Mouse (Mus musculus): ENCODE results near the gene Rgs6.

Rgs6 gene

DNA sequence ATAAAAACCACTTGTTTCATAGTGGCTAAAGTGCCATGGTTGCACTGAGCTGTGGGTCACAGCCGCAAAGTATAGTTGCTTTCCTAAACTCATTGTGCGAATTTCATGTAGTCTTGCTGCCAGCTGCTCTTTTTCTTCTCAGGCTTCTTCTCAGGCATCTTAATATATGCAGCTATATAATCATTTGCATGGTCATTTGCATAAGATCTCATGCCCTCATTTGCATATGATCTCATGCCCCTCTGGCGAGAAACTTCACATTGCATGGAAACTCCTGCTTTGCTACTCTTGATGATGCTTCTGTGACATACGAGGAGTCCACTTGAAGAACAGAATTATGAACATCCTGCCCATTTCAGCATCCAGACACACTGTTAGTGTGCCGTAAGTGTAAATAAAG, 266.8 kb downstream of the Rgs6 start:
- in situ Hi-C loops (cut with MboI, MseI): no loop called here

DNA sequence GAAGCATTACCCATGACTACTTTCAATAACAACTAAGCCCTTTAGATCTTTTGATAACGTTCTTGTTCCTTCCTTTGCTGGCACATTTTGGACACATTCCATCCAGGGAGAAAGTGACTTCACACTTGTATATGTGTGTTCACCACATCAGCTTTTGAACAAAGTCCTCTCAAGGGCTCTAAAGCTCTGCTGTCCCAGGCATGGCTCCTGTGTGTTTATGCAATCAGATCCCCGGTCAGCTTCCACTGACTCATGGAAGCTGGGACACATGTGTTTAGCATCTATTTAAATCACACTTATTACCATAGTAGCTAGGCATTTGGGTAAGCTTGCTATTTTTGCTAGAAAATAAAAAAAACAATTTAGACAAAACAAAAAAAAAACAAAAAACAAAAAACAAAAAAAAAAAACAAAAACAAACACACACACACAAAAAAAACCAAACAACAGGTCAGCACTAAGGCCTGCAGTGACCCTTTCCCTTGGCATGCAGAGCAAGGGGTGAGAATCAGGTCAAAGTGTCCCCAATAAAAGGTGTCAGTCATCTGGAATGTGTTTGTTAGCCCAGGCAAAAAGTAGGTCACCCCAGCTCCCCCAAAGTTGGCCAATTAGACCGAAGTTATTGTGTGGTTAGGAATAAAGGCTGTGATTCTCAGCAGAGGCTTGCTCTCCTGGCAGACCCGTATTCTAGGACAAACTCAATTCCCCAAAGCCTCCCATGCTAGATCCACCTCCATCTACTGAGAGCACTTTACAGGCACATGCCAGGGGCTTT, 267.4 kb downstream of the Rgs6 start:
- in situ Hi-C loops (cut with MboI, MseI): no loop called here

DNA sequence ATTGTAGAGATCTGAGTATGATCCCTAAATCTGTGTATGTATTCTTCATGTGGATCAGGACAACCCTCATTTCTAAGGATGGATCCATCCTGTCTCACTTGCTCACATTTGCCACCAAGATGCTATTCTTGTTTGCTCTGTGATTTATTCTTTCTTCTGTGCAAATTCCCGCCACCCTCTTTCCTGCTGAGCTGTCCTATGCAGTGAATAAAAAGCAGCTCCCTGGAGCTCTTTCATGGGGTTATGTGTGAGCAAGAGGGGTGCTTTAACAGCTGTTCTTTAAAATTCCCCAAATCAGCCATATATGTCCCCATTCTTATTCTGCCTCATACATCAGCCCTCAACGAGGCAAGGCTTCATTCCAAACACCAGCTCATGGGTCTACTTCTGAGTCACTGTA, 277.6 kb downstream of the Rgs6 start:
- in situ Hi-C loops (cut with MboI, MseI): no loop called here

DNA sequence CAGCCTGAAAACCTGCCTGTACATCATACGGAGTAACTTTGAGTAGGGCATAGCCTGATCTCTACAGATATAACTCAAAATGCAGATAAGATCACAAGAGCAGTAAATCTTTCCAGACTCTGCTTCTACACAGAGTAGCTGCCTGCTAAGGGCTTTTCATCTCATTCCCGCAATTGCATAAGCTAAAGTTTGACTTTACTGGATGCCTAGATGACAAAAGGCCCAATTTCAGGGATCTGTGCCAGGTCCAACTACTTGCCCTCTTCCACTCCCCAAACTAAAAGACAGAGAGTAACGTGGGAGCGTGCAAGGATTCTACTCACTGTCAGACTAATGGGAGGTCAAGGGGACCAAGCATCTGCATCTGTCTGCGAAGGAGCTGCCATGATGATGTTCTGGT, 292.6 kb downstream of the Rgs6 start:
- in situ Hi-C loops (cut with MboI, MseI): no loop called here

DNA sequence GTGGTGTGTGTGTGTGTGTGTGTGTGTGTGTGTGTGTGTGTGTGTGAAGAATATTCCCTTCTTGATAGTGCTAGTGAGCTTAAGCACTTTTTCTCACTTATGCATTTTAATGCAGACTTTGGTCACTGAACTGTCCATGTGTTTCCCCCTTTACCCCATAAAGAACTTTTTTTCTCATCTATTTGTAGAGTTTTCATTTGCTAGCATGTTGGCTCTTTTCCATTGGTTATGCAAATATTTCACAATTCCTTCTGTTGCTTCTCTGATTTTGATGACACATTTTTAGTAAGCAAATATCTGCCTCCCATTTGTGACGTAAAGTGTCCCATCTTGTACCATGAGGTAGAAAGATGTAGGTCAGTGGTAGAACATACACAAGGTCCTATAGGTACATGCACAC, 295.0 kb downstream of the Rgs6 start:
- in situ Hi-C loops (cut with MboI, MseI): no loop called here

DNA sequence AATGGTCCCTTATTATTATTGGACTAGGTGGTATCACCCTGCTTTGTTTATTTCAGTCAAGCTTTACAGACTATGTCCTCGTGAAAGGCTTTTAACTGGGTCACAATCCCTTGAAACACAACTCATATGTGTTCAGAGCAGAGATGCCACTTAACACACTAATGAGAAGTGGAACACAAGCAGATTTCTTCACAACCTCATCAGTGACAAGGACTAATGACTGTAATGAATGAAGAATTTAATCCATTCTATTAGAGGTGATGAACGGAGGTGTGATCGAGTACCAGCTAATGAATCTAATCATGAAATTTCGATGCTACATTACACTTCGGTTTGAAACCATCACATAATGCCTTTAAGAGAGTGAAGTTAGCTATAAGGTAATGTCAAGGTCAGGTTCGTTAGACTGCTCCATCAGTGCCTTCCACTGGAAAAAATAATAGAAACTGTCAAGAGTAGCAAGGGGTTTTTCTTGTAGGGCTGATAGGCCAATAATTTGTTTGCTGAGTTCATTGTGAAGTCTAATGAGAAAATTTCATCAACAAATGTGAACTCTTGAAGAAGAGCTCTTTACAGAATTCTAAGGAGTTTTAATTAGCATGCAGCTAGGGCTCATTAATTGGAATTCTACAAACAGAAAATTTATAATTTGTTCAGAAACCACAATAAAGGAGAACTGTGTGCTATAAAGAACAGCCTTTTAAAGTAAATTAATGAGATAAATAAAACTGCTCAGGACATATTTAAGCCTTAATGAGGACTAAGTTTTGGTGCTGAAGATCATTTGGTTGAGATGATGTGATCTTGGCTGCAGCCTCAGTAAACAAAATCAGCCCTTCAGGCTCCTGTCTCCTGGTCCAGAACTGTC, 307.1 kb downstream of the Rgs6 start:
- in situ Hi-C loops (cut with MboI, MseI): no loop called here

DNA sequence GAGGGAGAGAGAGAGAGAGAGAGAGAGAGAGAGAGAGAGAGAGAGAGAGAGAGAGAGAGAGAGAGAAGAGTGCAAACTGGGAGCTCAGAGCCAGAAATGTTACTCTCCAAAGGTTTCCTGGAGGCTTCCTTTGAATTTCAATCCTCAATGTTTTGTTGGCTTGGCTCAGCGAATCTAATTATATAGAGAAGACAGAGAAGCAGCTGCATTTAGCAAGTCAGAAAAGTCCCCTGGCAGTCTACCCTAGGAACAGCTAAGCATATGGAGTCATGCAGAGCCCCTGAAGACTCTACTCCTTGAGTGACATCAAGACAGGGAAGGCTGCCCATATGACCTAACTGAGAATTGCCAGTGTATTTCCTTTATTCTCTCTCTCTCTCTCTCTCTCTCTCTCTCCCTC, 317.7 kb downstream of the Rgs6 start:
- in situ Hi-C loops (cut with MboI, MseI): no loop called here

DNA sequence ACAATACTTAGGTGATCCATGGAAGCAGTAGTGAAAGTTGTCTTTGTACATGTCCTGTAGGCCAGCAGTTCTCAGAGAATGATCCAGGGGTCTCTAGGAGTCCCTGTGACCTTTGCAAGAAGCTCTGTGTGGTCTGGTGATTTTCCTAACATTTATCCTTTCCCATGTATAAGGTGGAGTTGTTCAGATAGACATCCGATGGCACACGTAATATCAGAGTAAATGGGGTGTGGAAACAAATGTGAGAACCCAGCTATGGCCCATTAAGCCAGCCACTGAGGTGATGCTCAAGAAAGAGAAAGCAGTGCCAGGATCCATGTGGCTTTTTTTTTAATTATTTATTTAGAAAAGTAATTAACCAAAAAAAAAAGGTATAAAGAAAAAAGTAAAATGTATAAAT, 322.8 kb downstream of the Rgs6 start:
- in situ Hi-C loops (cut with MboI, MseI): no loop called here

DNA sequence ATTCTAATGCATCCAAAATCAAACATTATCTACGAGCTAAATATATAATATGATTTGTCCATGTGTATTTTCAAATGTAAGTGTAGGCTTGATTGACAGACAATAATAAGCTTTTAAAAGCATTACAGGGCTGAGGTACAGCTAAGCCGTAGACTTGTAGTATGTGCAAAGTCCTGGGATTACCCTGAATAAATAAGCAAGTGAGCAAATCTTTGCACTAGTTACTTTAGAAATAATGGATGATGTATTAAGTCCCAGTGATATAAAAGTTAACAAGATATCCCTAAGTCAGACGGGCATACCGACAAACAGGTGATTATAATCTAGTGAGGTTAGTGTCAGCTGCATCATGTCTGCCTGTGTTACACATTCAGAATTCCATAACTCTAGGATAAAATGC, 326.0 kb downstream of the Rgs6 start:
- in situ Hi-C loops (cut with MboI, MseI): no loop called here

DNA sequence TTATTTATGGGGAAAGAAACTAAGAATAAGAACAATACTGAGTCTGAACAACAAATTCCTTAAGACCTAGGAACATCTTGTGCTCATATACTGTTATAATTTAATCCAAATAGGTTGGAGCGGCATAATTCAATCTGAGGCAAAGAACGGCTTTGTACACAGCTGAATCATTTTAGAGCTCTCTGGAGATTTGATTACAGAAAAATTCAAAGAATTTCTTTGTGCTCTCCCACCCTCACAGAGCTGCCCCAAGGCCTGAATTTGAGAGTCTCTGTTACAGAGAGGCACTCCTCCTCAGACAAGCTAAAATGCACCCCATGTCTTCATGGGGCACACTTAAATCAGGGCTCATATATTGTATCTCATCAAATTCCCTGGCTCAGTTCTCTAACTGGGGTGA, 332.1 kb downstream of the Rgs6 start:
- in situ Hi-C loops (cut with MboI, MseI): no loop called here

DNA sequence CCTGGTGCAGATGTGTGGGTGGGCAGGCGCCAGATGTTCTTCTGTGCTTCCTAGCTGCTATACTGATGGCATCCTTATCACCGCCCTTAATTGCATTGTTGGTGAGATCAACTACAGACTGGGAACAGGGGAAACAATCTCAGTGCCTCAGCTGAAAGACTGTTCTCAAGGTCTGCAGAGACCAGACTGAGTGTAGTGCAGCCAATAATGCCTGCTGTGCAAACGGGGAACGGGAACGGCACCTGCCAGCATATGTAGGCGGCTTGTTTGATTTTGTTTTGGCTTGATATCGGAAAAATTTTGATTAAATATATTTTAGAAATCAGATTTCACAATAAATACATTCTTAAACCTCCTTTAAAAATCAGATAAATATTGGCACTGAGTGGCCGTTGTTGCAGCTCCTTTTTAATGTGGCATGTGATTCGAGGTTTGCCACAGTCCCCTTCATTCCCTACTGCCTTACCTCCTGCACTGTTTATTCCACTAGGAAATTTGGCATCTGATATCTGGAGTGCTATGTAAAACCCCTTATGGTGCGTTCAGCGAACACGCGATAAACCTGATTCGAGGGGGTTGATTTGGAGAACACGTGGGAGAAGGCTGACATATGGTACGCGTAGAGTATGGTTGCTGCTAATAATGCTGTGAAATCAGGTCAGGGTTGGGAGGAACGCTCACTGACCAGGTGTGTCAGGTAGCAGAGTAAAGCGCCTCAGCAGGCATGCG, 333.4 kb downstream of the Rgs6 start:
- in situ Hi-C loops (cut with MboI, MseI): no loop called here

DNA sequence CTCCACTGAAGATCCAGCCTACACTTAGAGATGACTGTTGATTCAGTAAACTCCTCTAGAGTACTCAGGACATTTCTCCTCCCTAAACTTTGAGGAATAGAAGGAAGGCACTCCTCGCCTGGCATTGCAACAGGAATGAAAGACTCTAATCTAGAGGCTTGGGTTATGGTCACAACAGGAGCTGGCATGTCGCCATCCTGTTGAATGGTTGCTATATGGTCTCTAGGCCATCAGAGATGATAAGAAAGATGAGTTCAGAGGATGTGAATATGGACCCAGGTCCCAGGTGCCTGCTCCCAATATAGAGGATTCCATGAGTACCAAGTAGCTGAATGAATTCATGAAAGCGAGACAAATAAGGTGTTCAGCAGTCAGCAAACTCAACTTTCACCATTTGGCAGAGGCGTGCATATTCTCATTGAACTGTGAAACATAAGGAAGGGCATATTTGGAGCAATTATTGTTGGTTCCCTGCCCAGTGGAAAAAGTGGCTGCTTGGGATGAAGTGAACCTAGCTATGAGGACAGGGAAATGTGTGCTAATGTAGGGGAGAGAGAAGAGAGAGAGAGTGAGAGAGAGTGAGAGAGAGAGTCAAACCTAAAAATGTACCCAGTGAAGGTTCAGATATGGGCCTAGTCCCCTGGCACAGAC, 334.9 kb downstream of the Rgs6 start:
- in situ Hi-C loops (cut with MboI, MseI): no loop called here

DNA sequence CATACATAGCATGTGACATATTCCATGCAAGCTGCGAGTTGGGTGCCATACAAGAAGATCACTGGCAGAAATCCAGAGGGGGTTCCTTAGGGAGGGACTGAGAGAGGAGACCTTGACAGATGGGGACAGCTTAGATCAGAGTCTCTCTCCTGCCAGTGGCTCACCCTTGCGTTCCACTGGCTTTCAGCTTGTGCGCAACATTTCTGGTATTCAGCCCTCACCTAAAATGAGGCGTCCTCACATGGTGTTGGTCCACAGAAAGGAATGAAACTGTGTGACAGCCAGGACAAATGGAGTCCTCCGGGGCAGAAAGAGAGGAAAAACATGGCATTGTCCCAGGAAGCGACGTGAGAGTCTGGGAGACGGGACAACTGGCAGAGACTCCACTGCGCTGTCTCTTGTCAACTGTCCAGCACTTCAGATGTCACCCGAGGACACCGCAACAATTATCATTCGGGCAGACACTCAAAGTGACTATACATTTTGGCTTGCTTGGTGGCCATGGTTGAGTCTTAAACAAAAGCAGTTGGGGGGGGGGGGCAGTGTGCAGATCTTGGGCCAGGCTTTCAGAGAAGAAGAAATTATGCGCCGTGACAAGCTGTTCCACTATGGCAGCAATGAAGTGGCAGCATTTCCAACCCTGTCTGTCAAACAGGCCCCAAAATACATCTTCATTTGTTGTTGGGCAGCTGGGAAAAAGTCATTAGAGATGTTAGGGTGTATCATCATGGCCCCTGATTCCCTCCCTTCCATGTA, 344.8 kb downstream of the Rgs6 start:
- in situ Hi-C loops (cut with MboI, MseI): no loop called here

DNA sequence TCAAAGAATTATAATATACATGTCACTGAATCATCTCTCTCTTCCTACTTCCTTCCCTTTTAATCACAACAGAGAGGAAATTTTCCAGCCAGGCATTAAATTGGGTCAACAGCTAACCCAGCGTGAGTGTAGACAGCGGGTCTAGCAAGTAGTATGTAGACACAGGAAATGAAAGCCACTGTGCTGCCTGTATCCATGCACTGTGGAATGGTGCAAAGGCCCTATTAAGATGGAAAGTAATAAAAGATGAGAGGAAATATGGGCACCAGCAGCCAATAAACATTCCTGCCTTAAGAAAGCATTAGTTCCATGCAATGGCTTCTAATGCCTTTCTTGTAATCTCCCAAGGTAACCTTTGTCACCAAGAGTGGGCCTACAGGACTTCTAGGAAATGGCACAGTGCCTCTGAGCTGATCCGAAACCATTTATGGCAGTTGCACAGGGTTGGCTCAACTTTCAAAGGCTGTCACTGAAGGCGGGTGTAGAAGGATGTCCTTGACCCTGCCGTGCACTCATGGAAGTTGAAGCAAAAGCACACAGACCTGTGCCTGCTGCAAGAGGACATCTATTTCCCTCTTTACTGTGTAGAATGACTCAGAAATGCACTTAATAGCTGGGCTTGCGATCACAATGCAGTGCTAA, 347.1 kb downstream of the Rgs6 start:
- in situ Hi-C loops (cut with MboI, MseI): no loop called here

DNA sequence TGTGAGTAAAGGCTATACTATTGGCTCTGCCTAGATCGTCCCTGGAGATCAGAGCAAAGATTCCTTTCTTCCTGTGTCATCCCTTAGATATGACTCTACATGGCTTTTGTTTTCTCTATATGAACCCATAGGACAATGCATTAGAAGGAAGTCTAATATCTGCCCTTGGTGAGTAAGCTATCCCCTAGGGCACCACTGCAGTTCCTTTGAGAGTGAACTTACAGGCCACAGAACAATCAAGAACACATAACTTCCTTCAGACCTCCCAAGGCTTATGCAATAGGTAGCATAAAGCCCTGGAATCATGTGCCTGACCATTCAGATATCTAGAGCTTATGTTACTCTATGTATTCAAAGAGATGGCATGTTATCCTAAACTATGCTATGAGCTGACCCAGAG, 347.7 kb downstream of the Rgs6 start:
- in situ Hi-C loops (cut with MboI, MseI): no loop called here

DNA sequence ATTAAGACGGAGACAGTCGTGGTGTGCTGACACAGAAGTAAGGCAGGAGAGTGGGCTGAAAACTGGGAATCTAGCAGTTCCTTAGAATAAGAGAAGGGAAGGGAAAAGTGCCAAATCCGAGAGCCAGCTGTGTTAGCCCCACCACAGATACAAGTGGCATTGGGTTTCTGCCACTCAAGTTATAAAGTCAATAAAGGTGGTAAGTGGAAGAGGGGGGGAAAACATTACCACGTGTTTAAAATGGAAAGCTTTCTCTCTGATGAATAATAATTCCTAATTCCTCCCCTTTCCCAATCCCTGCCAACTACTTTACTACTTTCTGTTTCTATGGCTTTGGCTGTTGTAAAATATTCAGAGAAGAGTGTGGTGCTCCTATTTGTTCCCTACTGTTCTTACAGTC, 352.4 kb downstream of the Rgs6 start:
- in situ Hi-C loops (cut with MboI, MseI): no loop called here

DNA sequence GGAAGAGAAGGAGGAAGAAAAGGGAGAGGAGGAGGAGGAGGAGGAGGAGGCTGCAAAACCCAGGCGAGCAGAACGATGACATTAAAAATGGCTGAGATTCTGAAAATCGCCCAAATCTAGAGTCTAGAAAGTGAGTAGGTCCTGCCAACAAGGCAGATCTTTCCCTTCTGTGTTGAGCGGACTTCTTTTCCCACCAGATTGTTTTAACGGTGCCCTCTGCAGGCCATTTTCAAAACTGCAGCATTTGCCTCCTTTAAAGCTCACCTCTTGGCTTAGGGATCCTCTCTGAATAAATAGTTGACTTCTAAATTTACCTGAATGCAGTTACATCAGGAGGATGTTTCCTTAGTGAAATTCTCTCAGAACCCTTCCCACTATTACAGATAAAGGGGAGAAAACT, 358.4 kb downstream of the Rgs6 start:
- in situ Hi-C loops (cut with MboI, MseI): no loop called here

DNA sequence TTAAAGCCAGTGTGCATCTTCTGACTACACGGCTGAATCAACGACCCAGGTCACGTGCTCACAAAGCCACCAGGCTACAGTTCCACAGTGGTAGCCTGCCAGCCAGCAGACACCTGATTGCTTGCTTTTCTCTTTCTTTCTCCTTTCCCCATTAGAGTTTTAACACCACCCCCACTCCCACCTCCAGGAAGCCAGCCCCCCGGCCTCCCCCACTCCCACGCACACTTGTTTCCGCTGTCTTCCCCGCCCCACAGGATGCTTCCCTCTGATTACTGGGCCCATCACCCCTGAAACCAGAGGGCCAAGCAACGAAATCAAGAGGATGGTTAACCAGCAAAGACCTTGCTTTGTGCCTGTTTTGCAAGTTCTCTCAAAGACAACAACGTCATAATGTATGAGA, 373.0 kb downstream of the Rgs6 start:
- in situ Hi-C loops (cut with MboI, MseI): no loop called here

DNA sequence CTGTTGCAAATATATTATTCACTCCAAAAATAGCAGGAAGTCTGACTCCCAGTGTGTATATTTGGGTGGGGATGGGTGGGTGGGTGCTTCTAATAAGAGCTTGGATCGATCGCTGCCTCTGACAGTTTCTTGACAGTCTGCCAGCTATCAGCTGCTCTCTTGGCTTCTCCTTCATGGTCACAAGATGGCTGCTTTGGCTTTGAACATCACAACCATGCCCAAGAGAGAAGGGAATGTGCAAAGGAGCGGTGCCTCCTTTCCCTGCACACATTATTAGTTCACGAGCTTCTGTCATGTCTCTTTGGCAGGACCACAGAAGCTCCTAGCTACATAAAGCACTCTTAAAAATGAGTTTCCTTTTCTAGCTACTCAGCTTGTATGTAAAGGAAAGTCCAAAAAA, 373.8 kb downstream of the Rgs6 start:
- in situ Hi-C loops (cut with MboI, MseI): no loop called here

DNA sequence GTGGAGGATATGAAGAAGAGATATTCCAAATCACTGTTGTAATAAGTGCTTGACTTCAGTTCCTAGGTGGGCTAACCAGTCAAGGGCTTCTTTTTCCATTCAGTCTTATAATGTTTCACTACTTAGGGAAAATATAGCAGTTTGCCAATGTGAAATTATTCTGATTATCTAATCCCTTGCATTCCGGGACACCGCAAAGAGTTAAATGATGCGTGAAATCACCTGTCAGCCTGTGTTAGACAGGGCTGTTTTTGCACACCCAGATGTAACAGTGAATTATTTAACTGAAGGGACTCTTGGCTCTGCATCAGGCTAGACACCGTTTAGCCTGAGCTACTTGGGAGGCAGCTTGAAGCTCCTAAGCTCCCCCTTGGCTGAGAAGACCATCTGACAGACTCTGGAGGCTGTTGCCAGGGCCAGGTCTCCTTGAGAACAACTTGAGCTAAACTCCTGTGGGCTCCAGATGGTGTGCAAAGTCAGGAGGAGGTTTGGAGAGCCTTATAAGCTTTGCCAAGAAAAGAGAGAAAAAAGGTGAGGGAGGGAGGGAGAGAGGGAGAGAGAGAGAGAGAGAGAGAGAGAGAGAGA, 382.5 kb downstream of the Rgs6 start:
- in situ Hi-C loops (cut with MboI, MseI): no loop called here

All from regulatory T cell (primary cell).